Mouse (Mus musculus) olfactory bulb, adult 2 months (tissue): ENCODE data around the gene Mapkapk3.

Source experiments
- CTCF ChIP-seq: fragments of 200-500 bp; IDR thresholded peaks from 2 replicates; pipeline ENCODE4 v1.5.1; 2012; ENCODE audit warnings: low read depth, mild to moderate bottlenecking, low read length, moderate library complexity; ENCODE audit not compliant: insufficient read depth
- POLR2A ChIP-seq: fragments of 200-500 bp; IDR thresholded peaks from 2 replicates; pipeline ENCODE4 v1.6.1; 2012; ENCODE audit warnings: mild to moderate bottlenecking, low read depth, low read length, moderate library complexity; ENCODE audit not compliant: insufficient read depth

- no peak for TF ChIP-seq POLR2A
- no peak for TF ChIP-seq CTCF
Observed at GRCm38 (mm10) chr9:107271177-107271938, 18.3 kb downstream of the Mapkapk3 start.
